Mouse (Mus musculus) thymus, adult 18-20 months (tissue): Measurements from ENCODE around the gene Dlg1.

Experiments
- DNase-seq, 2 experiments: peaks; one replicate each; pipeline ENCODE4 v3.0.0; 2022; ENCODE audit warnings: mixed read lengths in 2 of 2

The Dlg1 gene

GRCm38 (mm10) chr16:31740704-31741103 is 77.5 kb downstream of the Dlg1 start:
- DNase-seq: no peak

- DNase-seq: no peak
Measured at GRCm38 (mm10) chr16:31750526-31750925, 87.3 kb downstream of the Dlg1 start.

- no peak for DNase-seq
Measured at GRCm38 (mm10) chr16:31754172-31755025, 91.2 kb downstream of the Dlg1 start.

GRCm38 (mm10) chr16:31755053-31755452 is 91.8 kb downstream of the Dlg1 start:
- no peak for DNase-seq

GRCm38 (mm10) chr16:31756436-31756835 is 93.2 kb downstream of the Dlg1 start:
- no peak for DNase-seq

- no peak for DNase-seq
Measured at GRCm38 (mm10) chr16:31757606-31758005, 94.4 kb downstream of the Dlg1 start.

GRCm38 (mm10) chr16:31759416-31759815 is 96.2 kb downstream of the Dlg1 start:
- no peak for DNase-seq

GRCm38 (mm10) chr16:31766298-31766697 is 103.1 kb downstream of the Dlg1 start:
- no peak for DNase-seq

GRCm38 (mm10) chr16:31766715-31767114 is 103.5 kb downstream of the Dlg1 start:
- DNase-seq: no peak

GRCm38 (mm10) chr16:31775924-31776323 is 112.7 kb downstream of the Dlg1 start:
- no peak for DNase-seq

- DNase-seq: no peak
Measured at GRCm38 (mm10) chr16:31781015-31781414, 117.8 kb downstream of the Dlg1 start.

GRCm38 (mm10) chr16:31790056-31790455 is 126.8 kb downstream of the Dlg1 start:
- DNase-seq: no peak

GRCm38 (mm10) chr16:31803644-31804043 is 140.4 kb downstream of the Dlg1 start:
- DNase-seq: no peak

- no peak for DNase-seq
Measured at GRCm38 (mm10) chr16:31826049-31826448, 162.8 kb downstream of the Dlg1 start.

GRCm38 (mm10) chr16:31830726-31831125 is 167.5 kb downstream of the Dlg1 start:
- no peak for DNase-seq

GRCm38 (mm10) chr16:31832630-31833422 is 169.6 kb downstream of the Dlg1 start:
- DNase-seq: no peak

- DNase-seq: no peak
Measured at GRCm38 (mm10) chr16:31834011-31834584, 170.9 kb downstream of the Dlg1 start.

GRCm38 (mm10) chr16:31834662-31835318 is 171.5 kb downstream of the Dlg1 start:
- no peak for DNase-seq

GRCm38 (mm10) chr16:31837362-31837761 is 174.1 kb downstream of the Dlg1 start:
- no peak for DNase-seq

GRCm38 (mm10) chr16:31844246-31844645 is 181.0 kb downstream of the Dlg1 start:
- no peak for DNase-seq

- no peak for DNase-seq
Measured at GRCm38 (mm10) chr16:31846763-31847162, 183.5 kb downstream of the Dlg1 start.

- no peak for DNase-seq
Measured at GRCm38 (mm10) chr16:31863920-31864319, 200.7 kb downstream of the Dlg1 start.

GRCm38 (mm10) chr16:31865242-31865641 is 202.0 kb downstream of the Dlg1 start:
- DNase-seq: no peak
